ENCODE assay signal across 19 mouse cellular contexts in the genomic region with DNA sequence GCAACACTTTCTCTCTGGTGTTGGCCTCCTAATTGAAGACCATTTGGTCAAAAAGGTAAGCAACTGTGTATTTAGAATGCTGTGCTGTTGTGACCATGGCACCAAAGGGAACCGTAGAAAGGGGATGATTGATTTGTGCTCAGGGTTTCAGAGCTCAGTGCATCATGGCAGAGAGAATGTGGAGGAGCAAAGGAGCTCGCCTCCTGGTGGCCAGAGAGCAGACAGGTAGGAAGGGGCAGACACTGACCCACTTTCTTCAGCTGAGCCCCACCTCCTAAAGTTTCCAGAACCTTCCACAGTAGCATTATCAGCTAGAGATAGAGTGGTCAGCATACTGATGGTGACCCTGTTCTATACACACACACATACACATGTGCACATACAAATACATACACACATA. TPM values are rescaled to one million over a fixed set of nuclear protein-coding genes. Genes with fewer than 3 reads are reported as not detected.
A peak's percentile ranks its signal among the peaks of the same experiment; 100 is the strongest.
DNase-seq lines count a peak whose midpoint lies in the region; ATAC-seq and TF ChIP-seq lines count a peak whose summit lies in the region.
"Had no signal": no experiment of that assay in that cellular context is flagged by ENCODE, and none has a peak within 500 bp of the region (broad histone marks: within the 10 kb centered on the region; RNA-seq: fewer than 3 reads in every experiment).

No protein-coding gene starts in this region.

- ATAC-seq in intestine, postnatal 0 days = no peak
- no peak for ATAC-seq in intestine, embryonic 15.5 days
- ATAC-seq in midbrain, embryonic 11.5 days (ENCODE audit: low FRiP score) = no peak
- no peak for ATAC-seq in midbrain, embryonic 14.5 days (ENCODE audit: low FRiP score, low TSS enrichment)
- ATAC-seq: forebrain, embryonic 14.5 days; Patski had no signal

- H3K27ac ChIP-seq in intestine, postnatal 0 days (ENCODE audit: low read depth, low read length) = no peak overlapping the region
- no peak overlapping the region for H3K27ac ChIP-seq in intestine, embryonic 15.5 days
- H3K27ac ChIP-seq in midbrain, embryonic 11.5 days (ENCODE audit: low read depth, low read length) = no peak overlapping the region
- H3K27ac ChIP-seq in midbrain, embryonic 14.5 days (replicated peaks; ENCODE audit: low read depth, low read length) = no peak overlapping the region
- H3K27ac ChIP-seq in bone marrow, adult 2 months (ENCODE audit: control insufficient read depth, insufficient read depth, low read depth, low read length, poor library complexity) = no peak overlapping the region
- H3K27ac ChIP-seq: embryonic facial prominence, embryonic 13.5 days; heart, embryonic 10.5 days; limb, embryonic 12.5 days; neural tube, embryonic 13.5 days had no signal

- peak; percentile 51 for TF ChIP-seq CTCF in intestine, postnatal 0 days (IDR thresholded peaks at IDR 0.05; ENCODE audit: low read depth)
- TF ChIP-seq CTCF in bone marrow, adult 2 months (IDR thresholded peaks at IDR 0.05; ENCODE audit: control insufficient read depth, insufficient read depth, low read length) = peak; percentile 66

- H3K27me3 ChIP-seq in intestine, postnatal 0 days (replicated peaks; ENCODE audit: control insufficient read depth, insufficient read depth, low read length) = no peaks in the 10 kb centered on the region
- no peaks in the 10 kb centered on the region for H3K27me3 ChIP-seq in intestine, embryonic 15.5 days (replicated peaks)
- no peaks in the 10 kb centered on the region for H3K27me3 ChIP-seq in midbrain, embryonic 11.5 days (ENCODE audit: control insufficient read depth, insufficient read depth, low read length)
- H3K27me3 ChIP-seq in midbrain, embryonic 14.5 days (ENCODE audit: control insufficient read depth, insufficient read depth, low read length) = no peaks in the 10 kb centered on the region
- H3K27me3 ChIP-seq: embryonic facial prominence, embryonic 13.5 days; limb, embryonic 12.5 days; neural tube, embryonic 13.5 days had no signal

- H3K36me3 ChIP-seq in intestine, postnatal 0 days (ENCODE audit: control insufficient read depth, insufficient read depth) = no peaks in the 10 kb centered on the region
- H3K36me3 ChIP-seq in intestine, embryonic 15.5 days = no peaks in the 10 kb centered on the region
- no peaks in the 10 kb centered on the region for H3K36me3 ChIP-seq in midbrain, embryonic 11.5 days (ENCODE audit: control insufficient read depth, insufficient read depth, low read length)
- no peaks in the 10 kb centered on the region for H3K36me3 ChIP-seq in midbrain, embryonic 14.5 days (ENCODE audit: control insufficient read depth, insufficient read depth, low read length)
- H3K36me3 ChIP-seq: embryonic facial prominence, embryonic 13.5 days; heart, embryonic 10.5 days; limb, embryonic 12.5 days; neural tube, embryonic 13.5 days had no signal

- H3K4me2 ChIP-seq in intestine, postnatal 0 days (replicated peaks; ENCODE audit: low read depth) = no peak overlapping the region
- no peak overlapping the region for H3K4me2 ChIP-seq in intestine, embryonic 15.5 days (replicated peaks)
- no peak overlapping the region for H3K4me2 ChIP-seq in midbrain, embryonic 11.5 days
- H3K4me2 ChIP-seq in midbrain, embryonic 14.5 days (ENCODE audit: low read length) = no peak overlapping the region
- H3K4me2 ChIP-seq: embryonic facial prominence, embryonic 13.5 days; limb, embryonic 12.5 days; neural tube, embryonic 13.5 days had no signal

- peak; percentile 79 for DNase-seq in midbrain, embryonic 11.5 days (ENCODE audit: low spot score, missing footprints)
- DNase-seq in midbrain, embryonic 14.5 days = no peak
- no peak for DNase-seq in frontal cortex, postnatal 10 days (ENCODE audit: low spot score in 2 of 2)
- DNase-seq in urinary bladder, postnatal 4 days (ENCODE audit: low spot score in 2 of 2) = no peak
- DNase-seq: adrenal gland, adult 2 months; cerebellum, postnatal 25 days; heart, postnatal 36 days; kidney, postnatal 10 days; lung, postnatal 10 days; right cerebral cortex, postnatal 4 days had no signal

- TF ChIP-seq POLR2A in bone marrow, adult 2 months (IDR thresholded peaks at IDR 0.05; ENCODE audit: borderline replicate concordance, control insufficient read depth, low read depth, low read length) = no peak

- no peak overlapping the region for H3K4me3 ChIP-seq in intestine, postnatal 0 days (ENCODE audit: low read depth, low read length)
- H3K4me3 ChIP-seq in intestine, embryonic 15.5 days (replicated peaks) = no peak overlapping the region
- H3K4me3 ChIP-seq in midbrain, embryonic 11.5 days (ENCODE audit: low read depth, low read length) = no peak overlapping the region
- H3K4me3 ChIP-seq in midbrain, embryonic 14.5 days (replicated peaks; ENCODE audit: low read depth, low read length) = no peak overlapping the region
- no peak overlapping the region for H3K4me3 ChIP-seq in bone marrow, adult 2 months (replicated peaks; ENCODE audit: control insufficient read depth, low read depth, low read length)
- H3K4me3 ChIP-seq: embryonic facial prominence, embryonic 13.5 days; heart, embryonic 10.5 days; limb, embryonic 12.5 days; neural tube, embryonic 13.5 days had no signal

- H3K4me1 ChIP-seq in intestine, postnatal 0 days (replicated peaks; ENCODE audit: control insufficient read depth, insufficient read depth, low read length) = no peaks in the 10 kb centered on the region
- H3K4me1 ChIP-seq in intestine, embryonic 15.5 days (replicated peaks) = no peaks in the 10 kb centered on the region
- no peaks in the 10 kb centered on the region for H3K4me1 ChIP-seq in midbrain, embryonic 11.5 days (ENCODE audit: control insufficient read depth, insufficient read depth, low read length)
- H3K4me1 ChIP-seq in midbrain, embryonic 14.5 days (ENCODE audit: control insufficient read depth, insufficient read depth, low read length) = no peaks in the 10 kb centered on the region
- H3K4me1 ChIP-seq in bone marrow, adult 2 months (ENCODE audit: control insufficient read depth, insufficient read depth, low read length) = peaks cover 3% of the 10 kb centered on the region
- H3K4me1 ChIP-seq: embryonic facial prominence, embryonic 13.5 days; heart, embryonic 10.5 days; limb, embryonic 12.5 days; neural tube, embryonic 13.5 days had no signal

- H3K9me3 ChIP-seq in intestine, postnatal 0 days (ENCODE audit: control insufficient read depth) = no peaks in the 10 kb centered on the region
- no peaks in the 10 kb centered on the region for H3K9me3 ChIP-seq in intestine, embryonic 15.5 days
- no peaks in the 10 kb centered on the region for H3K9me3 ChIP-seq in midbrain, embryonic 11.5 days (ENCODE audit: control insufficient read depth, low read length)
- no peaks in the 10 kb centered on the region for H3K9me3 ChIP-seq in midbrain, embryonic 14.5 days (ENCODE audit: control insufficient read depth, low read length)
- H3K9me3 ChIP-seq: embryonic facial prominence, embryonic 13.5 days; heart, embryonic 10.5 days; limb, embryonic 12.5 days; neural tube, embryonic 13.5 days had no signal

- H3K9ac ChIP-seq in intestine, postnatal 0 days (ENCODE audit: low read depth, low read length) = no peak overlapping the region
- H3K9ac ChIP-seq in intestine, embryonic 15.5 days = no peak overlapping the region
- no peak overlapping the region for H3K9ac ChIP-seq in midbrain, embryonic 11.5 days (ENCODE audit: low read length)
- no peak overlapping the region for H3K9ac ChIP-seq in midbrain, embryonic 14.5 days (replicated peaks; ENCODE audit: low read length)
- H3K9ac ChIP-seq: embryonic facial prominence, embryonic 13.5 days; limb, embryonic 12.5 days; neural tube, embryonic 13.5 days had no signal

- 66% methylated on average over 2 of the region's 2 CpGs for WGBS in intestine, postnatal 0 days
- 57% methylated on average over 2 of the region's 2 CpGs for WGBS in intestine, embryonic 15.5 days
- WGBS in midbrain, embryonic 11.5 days = 78% methylated on average over 2 of the region's 2 CpGs
- 72% methylated on average over 2 of the region's 2 CpGs for WGBS in midbrain, embryonic 14.5 days
- WGBS in bone marrow, adult 2 months = 60% methylated on average over 2 of the region's 2 CpGs

RNA-seq across cellular contexts. Expression of a gene that starts 21.3 kb away (rescaled TPM):
- not detected in 2 replicates for polyA plus RNA-seq in intestine, postnatal 0 days (2015; fragmentation: Nextera tagmentation; extraction: Ambion mirVana)
- polyA plus RNA-seq in intestine, embryonic 15.5 days (2015; fragmentation: Nextera tagmentation; extraction: Ambion mirVana) = 0.40 and 1.3 TPM in 2 replicates
- polyA plus RNA-seq in midbrain, embryonic 11.5 days (2014; fragmentation: Nextera tagmentation; extraction: Ambion mirVana) = 0.15 and 0.32 TPM in 2 replicates
- not detected in 2 replicates for polyA plus RNA-seq in midbrain, embryonic 14.5 days (2014; fragmentation: Nextera tagmentation; extraction: Ambion mirVana)
- polyA plus RNA-seq in bone marrow, adult 2 months (2011; ENCODE audit: insufficient read depth, insufficient read length, low replicate concordance, missing spikeins) = 79.1 and 132 TPM in 2 replicates
- polyA plus RNA-seq: adrenal gland, adult 2 months; embryonic facial prominence, embryonic 13.5 days; forebrain, embryonic 14.5 days; heart, embryonic 10.5 days; limb, embryonic 12.5 days; Patski had no signal

Comparison
In these comparisons a context has a peak if more than half of its experiments do, and no peak if none do; other contexts are left out.
1. RNA of a gene that starts 21.3 kb away (polyA plus RNA-seq): 79.1 to 132 TPM in bone marrow, adult 2 months; 0.40 to 1.3 TPM in intestine, embryonic 15.5 days, 0.15 to 0.32 TPM in midbrain, embryonic 11.5 days, not detected in midbrain, embryonic 14.5 days and not detected in intestine, postnatal 0 days; every median in the first group is over 10 times any median in the second.